Comparison of ENCODE assay signal across 20 mouse cellular contexts in the genomic region with DNA sequence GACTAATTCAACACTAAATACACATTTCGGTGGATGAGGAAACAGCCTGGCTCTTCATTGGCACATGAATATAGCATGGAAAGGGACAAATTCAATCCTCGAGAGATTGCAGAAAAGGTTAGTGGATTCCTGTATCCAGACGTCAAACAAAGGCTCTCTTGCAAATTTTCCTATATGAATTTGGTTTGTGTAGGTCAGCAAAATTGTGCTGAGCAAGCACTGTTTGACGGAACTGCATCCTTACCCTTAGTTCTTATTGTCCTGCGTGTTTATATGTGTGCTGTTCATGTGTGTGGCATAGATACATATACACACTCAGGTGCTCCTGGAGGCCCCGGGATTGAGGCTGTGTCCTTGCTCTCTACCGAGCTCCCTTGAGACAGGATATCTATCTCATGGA. TPM values are rescaled to one million over a fixed set of nuclear protein-coding genes. Genes with fewer than 3 reads are reported as not detected.
A peak's percentile ranks its signal among the peaks of the same experiment; 100 is the strongest.
DNase-seq lines count a peak whose midpoint lies in the region; ATAC-seq and TF ChIP-seq lines count a peak whose summit lies in the region.
"Had no signal": no experiment of that assay in that cellular context is flagged by ENCODE, and none has a peak within 500 bp of the region (broad histone marks: within the 10 kb centered on the region; RNA-seq: fewer than 3 reads in every experiment).

No protein-coding gene starts in this region.

- H3K4me2 ChIP-seq in CH12.LX (ENCODE audit: insufficient read depth, low read depth, poor library complexity, severe bottlenecking), result no peak overlapping the region
- H3K4me2 ChIP-seq in stomach, postnatal 0 days (replicated peaks; ENCODE audit: low read depth), result no peak overlapping the region
- H3K4me2 ChIP-seq in midbrain, postnatal 0 days (ENCODE audit: low read depth, low read length, poor library complexity, severe bottlenecking), result no peak overlapping the region
- H3K4me2 ChIP-seq: embryonic facial prominence, embryonic 12.5 days; forebrain, embryonic 13.5 days; forebrain, embryonic 15.5 days had no signal

- H3K9ac ChIP-seq in CH12.LX (ENCODE audit: insufficient read depth, low read depth) (no peak overlapping the region), ES-E14 (ENCODE audit: insufficient read depth, low read depth, low read length, poor library complexity, severe bottlenecking) (no peak overlapping the region)
- H3K9ac ChIP-seq in stomach, postnatal 0 days (ENCODE audit: low read length), result no peak overlapping the region
- no peak overlapping the region for H3K9ac ChIP-seq in midbrain, postnatal 0 days (replicated peaks; ENCODE audit: low read length, poor library complexity, severe bottlenecking)
- H3K9ac ChIP-seq: embryonic facial prominence, embryonic 12.5 days; forebrain, embryonic 13.5 days; forebrain, embryonic 15.5 days; forebrain, postnatal 0 days had no signal

- no peak for DNase-seq in CH12.LX (ENCODE audit: extremely low read depth)
- DNase-seq in ES-E14 (ENCODE audit: low read depth, low spot score), result no peak
- no peak for DNase-seq in stomach, postnatal 0 days (ENCODE audit: low spot score)
- DNase-seq in midbrain, postnatal 0 days (ENCODE audit: low spot score), result no peak
- DNase-seq in urinary bladder, postnatal 14 days (ENCODE audit: low spot score), result no peak
- DNase-seq: adrenal gland, adult 8-10 months; adrenal gland, postnatal 14 days; adrenal gland, postnatal 36 days; cerebellum, adult 11-12 months; cerebellum, adult 2 months; cerebellum, adult 9-10 months; cerebellum, postnatal 10 days; cerebellum, postnatal 25 days; forebrain, postnatal 0 days had no signal

- in situ Hi-C loops in CH12.LX (cut with MboI; ENCODE audit: low pct_ligation_motif_present, low pct_unique_long_range_greater_than_20kb, low sequenced_read_pairs) (no loop called here), ES-E14 (cut with MboI; ENCODE audit: low sequenced_read_pairs in 2 of 2, unreplicated experiment in 2 of 2) (no loop called here)

- no peak for TF ChIP-seq RAD21 in CH12.LX (IDR thresholded peaks at IDR 0.05; ENCODE audit: low read depth, low read length)

- H3K36me3 ChIP-seq in CH12.LX (replicated peaks in 1 of 2; ENCODE audit: control insufficient read depth in 1 of 2, insufficient read depth in 1 of 2, low read length in 1 of 2), result no peaks in the 10 kb centered on the region
- H3K36me3 ChIP-seq in ES-E14 (ENCODE audit: control insufficient read depth, insufficient read depth, low read length, poor library complexity, severe bottlenecking), result no peaks in the 10 kb centered on the region
- no peaks in the 10 kb centered on the region for H3K36me3 ChIP-seq in stomach, postnatal 0 days (ENCODE audit: control insufficient read depth, insufficient read depth, low read length)
- no peaks in the 10 kb centered on the region for H3K36me3 ChIP-seq in midbrain, postnatal 0 days (ENCODE audit: insufficient read depth, low read length)
- H3K36me3 ChIP-seq: embryonic facial prominence, embryonic 10.5 days; embryonic facial prominence, embryonic 12.5 days; forebrain, embryonic 15.5 days had no signal

- H3K27me3 ChIP-seq in CH12.LX (replicated peaks), result no peaks in the 10 kb centered on the region
- H3K27me3 ChIP-seq in stomach, postnatal 0 days (ENCODE audit: control insufficient read depth, insufficient read depth, low read length), result no peaks in the 10 kb centered on the region
- H3K27me3 ChIP-seq in midbrain, postnatal 0 days (ENCODE audit: insufficient read depth, low read length), result no peaks in the 10 kb centered on the region
- H3K27me3 ChIP-seq: embryonic facial prominence, embryonic 12.5 days; forebrain, embryonic 13.5 days; forebrain, embryonic 15.5 days; Patski had no signal

- H3K9me3 ChIP-seq in CH12.LX (replicated peaks; ENCODE audit: low read length) (no peaks in the 10 kb centered on the region), ES-E14 (ENCODE audit: control insufficient read depth, insufficient read depth, low read depth, low read length) (no peaks in the 10 kb centered on the region)
- no peaks in the 10 kb centered on the region for H3K9me3 ChIP-seq in stomach, postnatal 0 days (ENCODE audit: control insufficient read depth, low read length)
- no peaks in the 10 kb centered on the region for H3K9me3 ChIP-seq in midbrain, postnatal 0 days (ENCODE audit: low read length)
- H3K9me3 ChIP-seq: embryonic facial prominence, embryonic 10.5 days; embryonic facial prominence, embryonic 12.5 days; forebrain, embryonic 13.5 days; forebrain, embryonic 15.5 days had no signal

- 79% methylated on average over 7 of the region's 7 CpGs for WGBS in stomach, postnatal 0 days
- WGBS in midbrain, postnatal 0 days, result 90% methylated on average over 7 of the region's 7 CpGs

- H3K27ac ChIP-seq in CH12.LX (ENCODE audit: insufficient read depth, low read depth), result no peak overlapping the region
- no peak overlapping the region for H3K27ac ChIP-seq in ES-E14 (ENCODE audit: insufficient read depth, low read depth, low read length, poor library complexity, severe bottlenecking)
- no peak overlapping the region for H3K27ac ChIP-seq in stomach, postnatal 0 days (replicated peaks)
- H3K27ac ChIP-seq in midbrain, postnatal 0 days (ENCODE audit: low read depth, low read length), result no peak overlapping the region
- H3K27ac ChIP-seq: embryonic facial prominence, embryonic 10.5 days; embryonic facial prominence, embryonic 12.5 days; forebrain, embryonic 13.5 days; forebrain, embryonic 15.5 days had no signal

- no peak for TF ChIP-seq POLR2A in CH12.LX (IDR thresholded peaks at IDR 0.05; ENCODE audit: low read depth, low read length)

- no peaks in the 10 kb centered on the region for H3K79me2 ChIP-seq in CH12.LX (replicated peaks; ENCODE audit: control insufficient read depth, extremely low read depth, insufficient read depth, poor library complexity, severe bottlenecking)

- peaks cover 3 to 7% of the 10 kb centered on the region in 2 experiments; a peak in 2 of 4 replicates for H3K4me1 ChIP-seq in CH12.LX (ENCODE audit: control insufficient read depth in 1 of 2, insufficient read depth in 2 of 2)
- 0 out of 4 replicates have a peak, but pooled peaks cover 0 to 1% of the 10 kb centered on the region in 2 experiments for H3K4me1 ChIP-seq in ES-E14 (ENCODE audit: control insufficient read depth in 2 of 2, insufficient read depth in 2 of 2, low read length in 2 of 2, poor library complexity in 1 of 2)
- H3K4me1 ChIP-seq in stomach, postnatal 0 days (replicated peaks; ENCODE audit: control insufficient read depth, insufficient read depth), result 0 out of 2 replicates have a peak, but pooled peaks cover 3% of the 10 kb centered on the region
- H3K4me1 ChIP-seq in midbrain, postnatal 0 days (ENCODE audit: insufficient read depth, low read length), result no peaks in the 10 kb centered on the region
- H3K4me1 ChIP-seq: embryonic facial prominence, embryonic 12.5 days had no signal

- dilution Hi-C loops in CH12.LX (cut with MboI; ENCODE audit: extremely low pct_ligation_motif_present, extremely low pct_unique_long_range_greater_than_20kb, low sequenced_read_pairs), result no loop called here

- no peak for TF ChIP-seq CTCF in CH12.LX (conservative IDR thresholded peaks at IDR 0.05 in 1 of 2, IDR thresholded peaks at IDR 0.05 in 1 of 2; ENCODE audit: low read depth in 2 of 2, low read length in 2 of 2)
- no peak for TF ChIP-seq CTCF in stomach, postnatal 0 days (IDR thresholded peaks at IDR 0.05; ENCODE audit: low read depth)
- no peak for TF ChIP-seq CTCF in midbrain, postnatal 0 days (IDR thresholded peaks at IDR 0.05)

- ATAC-seq in stomach, postnatal 0 days (ENCODE audit: low FRiP score, low TSS enrichment), result 0 out of 2 replicates have a peak, but pooled peaks have one; percentile 41
- ATAC-seq in midbrain, postnatal 0 days (ENCODE audit: low FRiP score), result no peak
- ATAC-seq: activated CD4-positive, CD25-positive, alpha-beta regulatory T cell, adult 4 months; forebrain, embryonic 13.5 days; forebrain, embryonic 15.5 days; forebrain, postnatal 0 days; Patski had no signal

- no peak for TF ChIP-seq EP300 in CH12.LX (IDR thresholded peaks at IDR 0.05; ENCODE audit: low read length)
- no peak for TF ChIP-seq EP300 in stomach, postnatal 0 days (optimal IDR thresholded peaks at IDR 0.05)

- no peak overlapping the region for H3K4me3 ChIP-seq in CH12.LX (replicated peaks in 1 of 3; ENCODE audit: low read depth in 2 of 3, low read length in 2 of 3, poor library complexity in 1 of 3)
- H3K4me3 ChIP-seq in ES-E14 (ENCODE audit: insufficient read depth in 1 of 2, low read depth in 1 of 2, low read length in 2 of 2, poor library complexity in 1 of 2, severe bottlenecking in 1 of 2), result no peak overlapping the region
- H3K4me3 ChIP-seq in stomach, postnatal 0 days (ENCODE audit: low read depth, low read length), result no peak overlapping the region
- no peak overlapping the region for H3K4me3 ChIP-seq in midbrain, postnatal 0 days (ENCODE audit: low read depth, low read length)
- H3K4me3 ChIP-seq: embryonic facial prominence, embryonic 10.5 days; embryonic facial prominence, embryonic 12.5 days; forebrain, embryonic 13.5 days; forebrain, embryonic 15.5 days had no signal

TF ChIP-seq in CH12.LX, 34 proteins besides CTCF, POLR2A, EP300 and RAD21 (continues in another document):
- TF ChIP-seq USF1 (IDR thresholded peaks at IDR 0.05; ENCODE audit: low read depth, low read length) (no peak), SIN3A (IDR thresholded peaks at IDR 0.05; ENCODE audit: low read length) (no peak), GABPA (IDR thresholded peaks at IDR 0.05; ENCODE audit: insufficient replicate concordance, low read depth, low read length) (no peak), MYC (IDR thresholded peaks at IDR 0.05; ENCODE audit: low read depth, low read length) (no peak)

TF ChIP-seq in ES-E14, 5 proteins besides CTCF, POLR2A, EP300 and RAD21:
- TF ChIP-seq MAFK (IDR thresholded peaks at IDR 0.05; ENCODE audit: insufficient read depth, low read depth, low read length) (peak; percentile 64; the same call in 1 of the 2 replicates), HCFC1 (IDR thresholded peaks at IDR 0.05; ENCODE audit: borderline replicate concordance, insufficient read depth, low read length) (no peak)

RNA-seq across cellular contexts. Expression of a gene that starts 18.2 kb away (rescaled TPM):
- 8.2 and 11.0 TPM in 2 replicates for total RNA-seq in CH12.LX (2012; rRNA removed)
- 7.9 and 9.1 TPM in 2 replicates for total RNA-seq in CH12.LX (2014; rRNA removed)
- polyA plus RNA-seq in CH12.LX (2012; ENCODE audit: insufficient read length, low read depth), result 15.0 and 16.7 TPM in 2 replicates
- 7.5 and 12.6 TPM in 2 replicates for total RNA-seq in ES-E14 (2012; rRNA removed)
- 22.8 and 24.7 TPM in 2 replicates for polyA plus RNA-seq in stomach, postnatal 0 days (2015; fragmentation: Nextera tagmentation; extraction: Ambion mirVana)
- total RNA-seq in midbrain, postnatal 0 days (2014; rRNA removed), result 15.0 and 19.4 TPM in 2 replicates
- 14.7 and 16.1 TPM in 2 replicates for polyA plus RNA-seq in midbrain, postnatal 0 days (2015; fragmentation: Nextera tagmentation; extraction: Ambion mirVana)

RNA-seq across cellular contexts. Expression of a gene that starts 45.4 kb away (rescaled TPM):
- total RNA-seq in CH12.LX (2012; rRNA removed) (0.59 and 0.76 TPM in 2 replicates), CH12.LX (2014; rRNA removed) (1.4 and 1.5 TPM in 2 replicates), ES-E14 (2012; rRNA removed) (10.5 and 13.5 TPM in 2 replicates)
- polyA plus RNA-seq in CH12.LX (2012; ENCODE audit: insufficient read length, low read depth), result 1.5 and 1.8 TPM in 2 replicates
- polyA plus RNA-seq in stomach, postnatal 0 days (2015; fragmentation: Nextera tagmentation; extraction: Ambion mirVana), result 2.1 and 2.7 TPM in 2 replicates
- 6.3 and 7.3 TPM in 2 replicates for total RNA-seq in midbrain, postnatal 0 days (2014; rRNA removed)
- 3.6 and 4.6 TPM in 2 replicates for polyA plus RNA-seq in midbrain, postnatal 0 days (2015; fragmentation: Nextera tagmentation; extraction: Ambion mirVana)
